Mouse (Mus musculus): ENCODE measurements around the gene Slc22a20.

Gene Slc22a20

DNA sequence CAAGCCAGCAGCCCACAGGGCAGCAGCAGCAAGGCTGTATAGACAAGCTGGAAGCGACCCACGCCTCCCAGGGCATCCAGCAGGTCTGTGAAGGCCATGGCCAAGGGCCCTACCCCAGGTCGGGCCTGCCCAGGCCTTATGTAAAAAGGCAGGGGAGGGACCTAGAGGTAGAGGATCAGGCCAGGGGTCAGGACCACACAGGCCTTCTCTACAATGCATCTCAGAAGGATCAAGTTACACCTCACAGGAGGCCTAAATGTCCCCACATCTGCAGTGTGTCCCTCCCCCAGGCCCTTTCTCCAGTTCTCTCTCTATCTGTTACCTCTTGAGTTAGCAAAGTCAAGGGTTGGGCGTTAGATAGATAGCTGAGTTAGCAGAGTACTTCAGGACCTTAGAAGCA, at the start of gene Slc22a20:
TSS of gene Slc22a20 (minus strand) at position 101 of the 400 bp plus-strand sequence.
- DNase-seq, result no peak

DNA sequence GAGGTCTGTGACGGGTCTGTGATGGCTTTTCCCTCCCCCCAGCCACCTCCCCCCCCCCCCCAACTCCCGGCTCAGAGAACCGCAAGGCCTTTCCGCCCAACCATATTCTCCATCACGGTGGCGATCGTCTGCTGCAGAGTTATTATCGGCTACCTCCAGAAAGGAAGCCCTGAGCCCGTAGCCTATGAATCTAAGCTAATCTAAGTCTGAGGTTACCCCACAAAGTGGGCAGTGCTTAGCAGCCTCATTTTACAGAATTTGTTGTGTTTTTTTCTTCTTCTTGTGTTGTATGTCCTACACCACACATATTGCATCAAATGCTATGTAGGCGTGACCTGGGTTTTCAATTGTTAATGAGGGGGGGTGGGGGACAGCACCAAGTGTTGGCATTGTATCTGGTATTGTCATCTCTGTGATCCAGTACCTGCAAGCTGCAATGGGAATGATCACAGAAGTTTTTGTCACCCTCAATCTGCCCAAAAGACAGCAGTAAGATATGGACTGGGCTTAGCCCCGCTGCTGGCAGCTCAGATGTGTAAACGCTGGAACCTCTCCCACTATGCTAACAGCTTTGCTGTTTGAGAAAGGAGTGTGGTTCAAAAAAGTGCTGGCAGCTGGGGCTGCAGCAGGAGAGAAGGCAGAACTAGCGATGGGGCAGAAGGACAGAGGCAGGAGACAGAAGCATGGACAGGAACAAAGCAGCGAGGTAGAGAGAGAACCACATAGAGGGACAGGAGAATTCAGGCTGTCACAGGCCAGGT, 44.8 kb upstream of the Slc22a20 start:
- DNase-seq, result no peak

DNA sequence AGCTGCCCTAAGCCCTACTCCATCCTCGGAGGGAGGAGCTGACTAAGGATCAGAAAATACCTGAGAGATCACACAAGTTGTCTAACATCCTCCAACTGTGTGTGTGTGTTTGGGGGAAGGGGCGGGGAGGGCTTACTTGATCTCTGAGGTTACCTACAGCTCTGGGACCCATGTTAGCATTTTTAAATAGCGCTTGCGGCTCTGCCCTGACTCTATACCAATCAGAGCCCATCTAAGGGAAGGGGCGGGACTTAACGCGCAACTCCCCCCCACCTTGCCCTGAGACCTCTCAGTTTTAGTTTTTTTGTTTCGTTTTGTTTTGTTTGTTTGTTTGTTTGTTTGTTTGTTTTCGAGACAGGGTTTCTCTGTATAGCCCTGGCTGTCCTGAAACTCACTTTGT, 43.5 kb upstream of the Slc22a20 start:
- DNase-seq, result no peak

DNA sequence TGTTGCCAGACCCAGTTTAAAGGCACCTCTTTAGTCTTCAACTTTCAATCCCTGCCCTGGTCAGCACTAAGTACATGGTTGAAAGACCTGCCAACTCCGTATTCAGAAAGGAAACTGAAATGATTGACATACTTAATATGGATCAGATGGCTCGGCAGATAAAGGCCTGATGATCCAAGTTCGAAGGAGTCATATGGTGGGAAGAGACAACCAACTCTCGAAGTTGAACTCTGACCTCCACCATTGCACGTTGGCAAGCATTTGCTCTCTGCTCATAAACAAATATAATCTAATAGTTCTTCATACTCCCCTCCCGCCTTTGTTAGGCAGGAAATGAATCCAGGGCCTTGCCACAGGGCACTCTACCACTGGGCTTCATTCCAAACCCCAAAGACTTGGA, 43.0 kb upstream of the Slc22a20 start:
- no peak for DNase-seq

GRCm38 (mm10) chr19:6023930-6024329, 38.0 kb upstream of the Slc22a20 start:
- DNase-seq, result no peak

DNA sequence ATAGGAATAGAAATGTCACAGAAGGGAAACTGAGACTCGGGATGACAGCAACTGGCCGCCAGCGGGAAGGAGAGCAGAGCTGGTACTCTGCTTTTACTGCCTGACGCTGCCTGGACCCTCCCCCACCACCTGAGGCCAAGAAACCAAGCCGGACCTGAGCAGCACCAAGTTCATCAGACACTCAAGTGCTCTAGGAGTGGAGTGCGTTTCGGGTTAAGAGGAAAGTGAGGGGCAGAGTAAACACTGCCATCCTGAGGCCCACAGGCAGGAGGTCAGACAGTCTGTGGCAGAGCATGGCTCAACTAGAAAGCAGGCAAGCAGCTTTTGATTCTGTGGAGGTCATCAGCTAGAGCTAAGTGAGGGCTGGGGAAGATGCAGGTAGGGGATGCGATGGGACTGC, 37.1 kb upstream of the Slc22a20 start:
- no peak for DNase-seq

GRCm38 (mm10) chr19:6020276-6020675, 34.3 kb upstream of the Slc22a20 start:
- no peak for DNase-seq

DNA sequence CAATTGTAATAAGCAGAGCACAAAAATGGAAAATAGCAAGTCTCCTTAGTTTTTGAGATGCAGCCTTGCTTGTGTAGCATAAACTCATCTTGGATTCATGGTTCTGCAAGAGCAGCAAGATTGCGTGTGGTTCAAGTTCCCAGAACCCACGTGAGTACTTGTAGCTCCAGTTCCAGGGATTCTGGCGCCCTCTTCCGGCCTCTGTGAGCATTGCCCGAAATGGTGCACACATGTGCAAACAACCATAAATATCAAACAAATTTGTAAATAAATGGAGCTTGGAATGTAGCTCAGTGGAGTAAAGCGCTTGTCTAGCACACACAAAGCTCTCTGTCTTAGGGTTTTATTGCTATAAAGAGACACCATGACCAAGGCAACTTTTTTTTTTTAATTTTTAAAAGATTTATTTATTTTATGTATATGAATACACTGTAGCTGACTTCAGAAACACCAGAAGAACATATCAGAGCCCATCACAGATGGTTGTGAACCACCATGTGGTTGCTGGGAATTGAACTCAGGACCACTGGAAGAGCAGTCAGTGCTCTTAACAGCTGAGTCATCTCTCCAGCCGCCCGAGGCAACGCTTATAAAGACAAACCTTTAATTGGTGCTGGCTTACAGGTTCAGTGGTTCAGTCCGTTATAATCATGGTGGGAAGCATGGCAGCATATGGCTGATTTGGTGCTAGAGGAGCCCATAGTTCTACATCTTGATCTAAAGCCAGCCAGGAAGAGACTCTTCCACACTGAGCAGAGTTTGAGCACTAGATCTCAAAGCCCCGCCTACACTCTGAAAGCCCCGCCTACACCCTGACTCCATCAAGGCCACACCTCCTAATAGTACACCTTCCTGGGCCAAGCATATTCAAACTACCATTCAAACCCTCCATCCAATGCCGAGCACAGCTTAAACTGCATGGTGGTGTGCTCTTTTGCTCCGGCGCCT, 32.5 kb upstream of the Slc22a20 start:
- peak; percentile 88 to 94 for DNase-seq

GRCm38 (mm10) chr19:6016532-6016931, 30.6 kb upstream of the Slc22a20 start:
- no peak for DNase-seq

DNA sequence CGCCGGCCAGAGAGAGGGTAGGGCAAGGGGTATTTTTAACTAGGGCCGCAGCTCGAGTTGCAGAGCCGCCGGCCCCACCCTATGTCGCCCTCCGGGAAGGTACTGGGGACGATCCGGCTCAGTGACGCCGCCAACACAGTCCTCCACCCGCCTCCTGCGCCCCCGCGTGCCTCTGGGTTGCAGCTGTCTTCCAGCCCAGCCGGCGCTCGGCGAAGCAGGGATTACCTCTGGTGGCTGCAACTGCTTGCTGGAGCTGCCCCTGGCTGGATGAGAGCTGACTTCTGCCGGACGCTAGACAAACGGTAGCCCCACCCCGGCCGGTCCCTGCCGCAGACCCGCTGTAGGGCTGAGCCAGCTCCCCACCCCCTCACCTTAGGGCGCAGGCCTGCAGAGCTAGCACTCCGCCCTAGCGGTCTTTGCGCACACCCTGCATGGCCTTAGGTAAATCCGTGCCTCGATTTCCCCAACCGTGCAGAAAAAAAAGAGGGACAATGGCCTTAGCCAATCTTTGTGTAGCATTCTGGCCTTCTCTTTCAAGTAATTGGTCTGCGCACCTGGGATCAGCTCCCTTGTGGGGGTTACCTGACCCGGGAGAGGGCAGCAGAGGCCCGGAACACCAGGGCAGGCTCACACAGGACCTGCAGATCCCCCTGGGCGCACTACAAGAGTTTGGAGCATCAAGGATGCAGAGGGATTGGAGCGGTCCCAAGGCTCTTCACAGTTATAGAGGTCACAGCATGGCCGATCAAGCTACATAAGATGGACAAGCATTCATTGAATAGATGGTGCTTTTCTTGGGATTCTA, 29.8 kb upstream of the Slc22a20 start, which contains the start of gene Capn1:
TSS of gene Capn1 (minus strand) at position 387 of the 805 bp plus-strand sequence.
- DNase-seq, result peak; percentile 76 to 78

DNA sequence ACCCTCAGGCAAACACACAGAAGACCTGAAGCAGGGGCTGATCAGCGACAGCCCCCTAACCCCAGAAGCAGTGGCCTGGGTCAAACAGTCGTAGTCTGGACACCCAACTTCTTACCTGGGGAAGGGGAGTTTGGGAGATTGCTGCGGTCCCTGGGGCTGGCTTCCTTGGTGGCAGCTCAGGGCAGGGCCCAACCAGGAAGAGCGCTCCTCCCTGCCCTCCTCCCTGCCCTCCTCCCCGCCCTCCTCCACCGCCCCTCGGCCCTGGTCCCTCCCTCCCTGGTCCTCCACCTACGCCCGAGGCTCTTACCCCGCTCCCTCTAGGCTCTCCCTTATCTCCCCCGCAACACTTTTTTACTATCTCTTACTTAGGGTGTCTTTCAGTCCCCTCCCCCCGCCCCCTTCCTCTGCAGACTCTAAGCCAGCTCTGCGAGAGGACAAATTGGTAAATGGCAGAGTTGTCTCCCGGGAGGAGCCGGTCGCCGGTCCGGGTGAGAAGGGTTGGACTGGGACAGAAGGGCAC, 29.1 kb upstream of the Slc22a20 start:
- DNase-seq, result peak; percentile 67 to 76

DNA sequence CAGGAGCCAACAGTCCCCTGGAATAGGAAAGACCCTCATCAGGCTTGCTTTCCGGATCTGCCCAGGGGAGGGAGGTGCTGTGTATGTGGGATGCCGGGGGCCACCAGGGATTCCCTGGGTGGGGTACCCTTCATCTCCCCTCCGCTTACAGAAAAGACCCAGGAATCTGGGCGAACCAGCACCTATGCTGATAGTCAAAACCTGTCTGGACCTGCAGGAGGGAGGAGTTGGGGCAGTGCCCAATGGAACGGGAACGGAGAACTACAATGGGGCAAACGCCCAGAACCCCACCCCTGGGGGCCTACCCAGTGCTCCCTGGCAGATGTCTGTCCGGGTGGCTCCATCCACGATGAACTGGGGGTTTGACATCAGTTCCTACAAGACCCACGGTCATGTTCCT, 27.7 kb upstream of the Slc22a20 start:
- DNase-seq, result no peak

DNA sequence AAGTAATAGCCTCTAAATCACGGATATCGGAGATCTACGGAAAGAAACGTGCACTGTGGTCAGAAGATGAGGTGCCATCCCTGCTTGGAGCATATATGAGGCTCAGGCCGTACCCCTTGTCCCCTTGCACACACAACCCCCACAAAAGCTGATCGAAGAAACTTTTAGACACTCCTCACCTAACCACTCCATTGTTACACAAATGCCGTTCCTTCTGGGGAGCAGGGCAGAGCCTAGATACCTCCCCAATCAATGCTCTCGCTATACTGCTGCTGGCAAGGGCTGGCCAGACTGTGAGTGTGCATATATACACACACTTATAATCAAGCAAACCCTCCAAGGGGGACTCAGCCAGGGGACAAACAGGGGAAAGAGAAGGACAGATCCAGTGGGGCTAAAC, 23.2 kb upstream of the Slc22a20 start:
- DNase-seq, result no peak

- no peak for DNase-seq
Observed at GRCm38 (mm10) chr19:6007013-6007412, 21.1 kb upstream of the Slc22a20 start.

DNA sequence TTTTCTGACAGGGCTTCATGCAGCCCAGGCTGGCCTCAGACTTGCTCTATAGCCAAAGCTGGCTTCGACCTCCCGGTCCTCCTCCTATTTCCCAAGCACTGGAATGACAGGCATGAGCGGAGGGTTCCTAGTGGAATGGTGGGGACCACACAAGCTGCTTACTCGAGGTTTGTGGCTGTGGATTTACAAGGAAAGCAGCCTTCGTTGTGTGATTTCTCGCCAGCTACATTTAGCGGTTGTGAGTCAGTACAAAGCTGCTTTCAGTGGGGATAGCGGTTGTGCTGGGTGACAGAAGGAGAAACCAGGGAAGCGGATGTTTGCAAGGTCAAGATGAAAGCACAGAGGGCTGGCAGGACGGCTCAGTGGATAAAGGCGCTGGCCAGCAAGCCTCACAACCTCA, 19.6 kb upstream of the Slc22a20 start:
- no peak for DNase-seq

GRCm38 (mm10) chr19:5999969-6000368, 14.0 kb upstream of the Slc22a20 start:
- DNase-seq, result no peak

DNA sequence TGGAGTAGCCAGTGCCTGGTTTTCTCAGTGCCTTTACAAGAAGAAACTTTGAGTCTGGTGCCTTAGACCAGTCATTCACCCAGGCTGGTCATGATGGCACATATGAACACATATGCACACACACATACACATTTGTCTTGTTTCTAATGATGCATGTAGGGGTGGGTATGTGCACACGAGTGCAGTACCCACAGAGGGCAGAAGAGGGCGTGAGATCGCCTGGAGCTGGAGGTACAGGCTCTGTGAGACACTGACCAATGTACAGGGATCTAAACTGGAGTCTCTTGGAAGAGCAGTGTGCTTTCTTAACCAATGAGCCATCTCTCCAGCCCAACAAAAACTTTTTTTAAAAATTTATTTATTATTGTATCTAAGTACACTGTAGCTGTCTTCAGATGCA, 12.2 kb upstream of the Slc22a20 start:
- DNase-seq, result no peak

- DNase-seq, result no peak
Observed at GRCm38 (mm10) chr19:5994711-5995110, 8.8 kb upstream of the Slc22a20 start.

DNA sequence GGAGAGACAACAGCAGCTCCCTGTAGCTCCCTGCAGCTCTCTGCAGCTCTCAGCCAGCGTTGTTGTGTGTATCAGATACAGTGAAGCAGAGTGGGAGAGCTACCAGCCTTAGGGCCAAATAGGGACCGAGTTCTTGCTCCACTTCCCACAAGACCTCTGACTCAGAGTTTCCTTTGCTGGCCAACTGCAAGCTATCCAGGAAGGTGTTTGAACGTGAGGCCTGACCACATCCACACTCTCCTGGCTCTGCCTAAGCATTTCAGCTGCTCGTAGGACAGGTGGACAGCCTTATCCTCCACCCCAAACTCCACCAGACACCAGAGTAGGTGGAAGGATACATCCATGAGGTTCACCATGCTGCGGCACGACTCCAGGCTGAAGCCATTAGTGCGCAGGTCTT, 6.1 kb upstream of the Slc22a20 start:
- no peak for DNase-seq

- DNase-seq, result no peak
Observed at GRCm38 (mm10) chr19:5991467-5991866, 5.5 kb upstream of the Slc22a20 start.

- DNase-seq, result no peak
Observed at GRCm38 (mm10) chr19:5990921-5991320, 5.0 kb upstream of the Slc22a20 start.

DNA sequence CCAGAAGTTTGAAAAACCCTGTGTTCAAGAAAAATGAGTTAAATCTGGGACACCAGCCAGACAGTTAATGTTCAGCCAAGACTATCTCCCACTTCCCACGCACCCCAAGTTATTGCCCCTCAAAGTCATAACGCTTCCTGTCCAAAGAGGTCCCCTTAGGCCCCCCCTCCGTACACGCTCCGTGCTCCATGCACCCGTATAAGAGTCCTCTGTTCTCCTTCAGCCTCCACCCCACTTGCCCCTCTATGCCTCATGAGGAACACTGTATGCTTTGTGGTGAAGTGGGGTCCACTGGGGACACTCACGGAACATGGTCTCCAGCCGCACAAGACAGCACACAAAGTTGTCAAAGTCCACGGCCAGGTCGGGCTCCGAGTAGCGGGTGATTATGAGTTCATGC, 4.1 kb upstream of the Slc22a20 start:
- no peak for DNase-seq

GRCm38 (mm10) chr19:5989585-5989984, 3.6 kb upstream of the Slc22a20 start:
- DNase-seq, result no peak
